Mouse (Mus musculus): ENCODE data around the gene Itch. TPM values are rescaled to one million over a fixed set of nuclear protein-coding genes. Genes with fewer than 3 reads are reported as not detected.

Itch gene
- 60.3 and 68.5 TPM in 2 replicates for polyA plus RNA-seq (2016; fragmentation: Nextera tagmentation; extraction: Ambion mirVana)

DNA sequence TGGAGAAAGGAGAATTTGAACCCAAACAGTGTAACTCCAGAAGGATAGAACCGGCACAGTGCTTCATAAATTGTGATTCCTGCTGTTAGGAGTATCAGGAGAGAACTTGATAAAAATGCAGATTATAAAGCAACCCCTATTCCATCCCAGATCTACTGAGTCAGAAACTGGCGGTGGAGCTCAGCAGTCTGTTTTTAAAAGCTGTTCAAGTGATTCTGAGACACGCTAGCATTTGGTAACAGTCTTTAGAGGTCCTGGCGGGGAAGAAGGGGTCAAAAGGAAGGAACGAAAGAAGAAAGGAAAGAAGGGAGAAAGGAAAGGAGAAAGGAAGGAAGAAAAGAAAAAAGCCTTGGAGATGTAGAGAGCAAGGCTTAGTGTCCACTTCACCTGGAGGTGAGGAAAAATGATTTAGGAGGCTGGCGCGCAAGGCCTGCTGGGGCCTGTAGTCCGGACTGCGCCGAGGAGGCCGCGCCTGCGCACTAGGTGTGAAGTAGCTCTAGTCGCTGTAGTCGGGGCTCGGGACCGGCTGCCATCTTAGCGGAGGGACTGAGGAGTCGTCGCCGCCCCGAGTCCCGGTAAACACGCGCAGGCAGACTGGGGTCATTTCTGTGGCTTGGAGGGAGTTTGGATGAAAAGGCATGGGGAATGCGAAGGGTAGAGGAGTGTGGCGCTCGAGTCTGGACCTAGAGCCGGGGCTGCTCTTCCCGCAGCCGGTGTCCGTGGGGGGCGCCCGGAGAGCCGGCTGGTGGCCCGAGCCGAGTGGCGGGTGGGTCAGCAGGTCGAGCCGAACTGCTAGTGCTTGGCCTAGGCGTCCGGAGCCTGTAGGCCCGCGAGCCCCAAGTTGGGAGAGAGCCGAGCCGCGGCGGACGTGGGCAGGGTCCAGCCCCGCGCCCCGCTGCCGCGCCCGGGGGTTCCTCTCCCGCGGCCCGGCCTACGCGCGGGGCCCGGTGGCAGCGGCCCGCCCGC lies at the start of gene Itch:
Gene Itch, plus strand, starts transcription at position 499 of the 966 bp plus-strand sequence.
- Histone ChIP-seq H3K9me3 (replicated peaks) (no peaks in the 10 kb centered on the region), H3K4me2 (replicated peaks) (peak within 1 kb of the TSS; percentile 57), H3K9ac (peak within 1 kb of the TSS; percentile 90), H3K4me1 (peaks cover 25% of the 10 kb centered on the region), H3K4me3 (peak within 1 kb of the TSS; percentile 90), H3K36me3 (peaks cover 5% of the 10 kb centered on the region), H3K27me3 (no peaks in the 10 kb centered on the region), H3K27ac (peak within 1 kb of the TSS; percentile 79)
- peak; percentile 99 for ATAC-seq (ENCODE audit: low FRiP score)
- 3% methylated on average over 49 of the region's 65 CpGs for WGBS

DNA sequence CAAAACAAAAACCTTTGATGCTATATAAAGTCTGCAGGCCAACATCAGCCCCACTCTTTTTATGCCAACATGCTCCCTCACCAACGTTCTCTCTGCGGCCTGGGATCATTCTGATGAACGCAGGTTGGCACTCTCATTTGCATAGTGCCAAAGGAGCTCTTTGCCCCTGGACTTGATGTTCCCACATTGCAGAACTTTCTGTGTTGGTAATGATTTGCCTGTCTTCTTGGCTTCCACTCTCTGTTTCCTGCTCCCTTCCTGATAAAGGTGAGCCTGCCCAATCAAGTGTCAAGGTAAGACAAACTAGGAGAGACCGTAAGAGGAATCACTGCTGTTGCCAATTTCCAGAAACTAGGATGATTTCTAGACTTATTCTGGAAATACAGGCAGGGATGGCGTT lies 48.8 kb upstream of the Itch start:
- Histone ChIP-seq H3K27me3 (no peaks in the 10 kb centered on the region), H3K27ac (no peak overlapping the region), H3K4me3 (no peak overlapping the region), H3K4me1 (no peaks in the 10 kb centered on the region), H3K9ac (no peak overlapping the region), H3K9me3 (replicated peaks) (no peaks in the 10 kb centered on the region), H3K36me3 (no peaks in the 10 kb centered on the region), H3K4me2 (replicated peaks) (no peak overlapping the region)
- ATAC-seq (ENCODE audit: low FRiP score), result no peak
- 85% methylated on average over 5 of the region's 5 CpGs for WGBS

DNA sequence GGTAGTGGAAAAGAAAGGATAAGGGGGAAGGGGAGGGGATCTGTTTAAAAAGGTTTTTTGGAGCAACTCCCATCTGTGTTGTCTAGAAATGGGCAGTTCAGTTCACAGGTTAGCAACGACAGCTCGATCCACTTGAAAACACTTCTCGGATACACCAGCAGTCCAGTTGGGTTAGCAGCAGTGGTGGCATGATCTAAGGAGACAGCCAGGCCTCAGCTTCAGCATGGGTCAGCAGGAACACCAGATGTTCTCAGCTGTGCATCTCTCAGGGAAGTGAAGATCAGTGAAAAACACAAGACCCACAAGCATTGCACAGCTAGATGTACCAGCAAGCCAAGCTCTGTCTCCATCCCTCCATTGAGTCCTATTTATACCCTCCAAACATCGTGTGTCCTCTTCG lies 47.0 kb upstream of the Itch start:
- Histone ChIP-seq H3K4me3 (no peak overlapping the region), H3K27ac (no peak overlapping the region), H3K4me1 (0 out of 2 replicates have a peak, but pooled peaks cover 3% of the 10 kb centered on the region), H3K36me3 (no peaks in the 10 kb centered on the region), H3K4me2 (replicated peaks) (no peak overlapping the region), H3K9me3 (replicated peaks) (no peaks in the 10 kb centered on the region), H3K27me3 (no peaks in the 10 kb centered on the region), H3K9ac (no peak overlapping the region)
- WGBS, result 89% methylated on average over 5 of the region's 5 CpGs
- no peak for ATAC-seq (ENCODE audit: low FRiP score)

DNA sequence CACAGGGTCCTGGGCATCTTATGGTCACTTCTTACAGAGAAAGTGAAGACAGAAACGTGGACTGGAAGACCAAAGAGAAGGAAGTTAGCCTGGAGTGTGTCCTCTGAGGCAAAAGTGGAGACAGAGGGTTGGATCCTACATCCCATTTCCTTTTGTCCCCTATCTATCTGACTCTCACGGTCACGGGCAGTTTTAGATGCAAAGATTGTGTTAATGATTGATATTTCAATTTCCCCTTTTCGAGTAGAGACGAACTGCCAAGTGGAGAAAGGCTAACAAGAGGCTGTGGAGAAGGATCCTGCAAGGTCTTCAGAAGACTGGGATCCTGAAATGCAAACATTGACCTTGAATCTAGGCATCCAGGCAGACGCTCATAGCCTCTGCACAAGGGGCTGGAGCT lies 45.0 kb upstream of the Itch start:
- Histone ChIP-seq H3K9ac (no peak overlapping the region), H3K4me2 (replicated peaks) (no peak overlapping the region), H3K27ac (no peak overlapping the region), H3K27me3 (no peaks in the 10 kb centered on the region), H3K9me3 (replicated peaks) (no peaks in the 10 kb centered on the region), H3K4me3 (no peak overlapping the region), H3K4me1 (0 out of 2 replicates have a peak, but pooled peaks cover 3% of the 10 kb centered on the region), H3K36me3 (no peaks in the 10 kb centered on the region)
- 82% methylated on average over 6 of the region's 6 CpGs for WGBS
- ATAC-seq (ENCODE audit: low FRiP score), result no peak

DNA sequence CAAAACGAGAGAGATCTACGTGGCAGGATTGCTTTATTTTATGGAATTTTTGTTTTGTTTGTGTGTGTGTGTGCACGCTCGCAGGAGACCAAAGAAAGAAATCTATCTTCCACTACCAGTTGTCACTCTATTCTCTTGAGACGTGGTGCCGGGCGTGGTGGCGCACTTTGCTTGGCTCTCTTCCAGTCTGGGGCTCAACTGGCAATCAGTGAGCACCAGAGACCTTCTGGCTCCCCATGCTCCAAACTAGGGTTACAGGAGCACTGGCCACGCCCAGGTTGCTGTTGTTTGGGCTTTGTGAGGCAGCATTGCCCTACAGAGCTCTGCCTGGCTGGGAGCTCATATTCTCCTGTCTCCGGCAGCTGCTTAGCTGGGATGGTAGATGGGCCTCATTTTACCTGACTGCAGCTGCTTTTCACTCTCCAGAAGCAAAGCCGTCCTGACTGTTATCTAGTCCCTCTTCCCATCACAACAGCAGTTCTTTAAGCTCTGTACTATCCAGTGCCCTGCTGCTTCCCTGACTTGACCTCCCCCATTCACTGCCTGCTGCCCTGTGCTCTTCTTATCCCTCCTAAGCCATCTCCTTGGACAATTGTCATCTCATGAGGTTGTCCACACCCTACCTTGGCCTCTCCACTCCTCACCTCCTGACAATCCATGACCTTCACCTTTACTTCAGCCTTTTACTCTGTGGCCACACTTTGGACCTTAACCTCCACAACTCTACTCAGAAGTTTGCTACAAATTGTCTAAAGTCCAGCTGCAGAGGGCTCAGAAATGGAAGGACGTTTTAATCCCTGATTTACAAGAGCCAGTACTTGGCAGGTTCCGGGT lies 42.2 kb upstream of the Itch start:
- Histone ChIP-seq H3K27ac (no peak overlapping the region), H3K4me1 (0 out of 2 replicates have a peak, but pooled peaks cover 3% of the 10 kb centered on the region), H3K4me2 (replicated peaks) (no peak overlapping the region), H3K36me3 (no peaks in the 10 kb centered on the region), H3K27me3 (no peaks in the 10 kb centered on the region), H3K4me3 (no peak overlapping the region), H3K9me3 (replicated peaks) (no peaks in the 10 kb centered on the region), H3K9ac (no peak overlapping the region)
- ATAC-seq (ENCODE audit: low FRiP score), result no peak
- WGBS, result 65% methylated on average over 13 of the region's 13 CpGs

DNA sequence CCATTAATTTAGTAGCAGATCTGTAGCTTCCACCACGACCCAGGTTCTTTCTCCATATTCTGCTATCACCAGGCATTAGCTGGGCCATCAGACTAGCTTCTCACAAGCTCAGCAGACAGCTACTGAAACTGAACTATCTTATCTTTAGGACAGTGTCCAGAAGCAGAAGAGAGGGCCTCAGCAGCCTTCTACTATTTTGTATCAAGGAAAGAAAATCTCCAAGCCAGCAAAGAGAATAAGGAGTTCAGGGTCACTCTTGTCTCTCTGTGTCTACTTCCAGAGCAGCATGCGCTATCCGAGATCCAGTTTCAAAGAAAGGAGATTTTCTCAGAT lies 41.6 kb upstream of the Itch start:
- no peak overlapping the region for H3K9ac ChIP-seq
- 0 out of 2 replicates have a peak, but pooled peaks cover 3% of the 10 kb centered on the region for H3K4me1 ChIP-seq
- H3K36me3 ChIP-seq, result no peaks in the 10 kb centered on the region
- no peak overlapping the region for H3K4me2 ChIP-seq (replicated peaks)
- H3K4me3 ChIP-seq, result no peak overlapping the region
- no peak for ATAC-seq (ENCODE audit: low FRiP score)
- H3K27ac ChIP-seq, result no peak overlapping the region
- H3K27me3 ChIP-seq, result no peaks in the 10 kb centered on the region
- H3K9me3 ChIP-seq (replicated peaks), result no peaks in the 10 kb centered on the region
- 76% methylated on average over 3 of the region's 3 CpGs for WGBS

DNA sequence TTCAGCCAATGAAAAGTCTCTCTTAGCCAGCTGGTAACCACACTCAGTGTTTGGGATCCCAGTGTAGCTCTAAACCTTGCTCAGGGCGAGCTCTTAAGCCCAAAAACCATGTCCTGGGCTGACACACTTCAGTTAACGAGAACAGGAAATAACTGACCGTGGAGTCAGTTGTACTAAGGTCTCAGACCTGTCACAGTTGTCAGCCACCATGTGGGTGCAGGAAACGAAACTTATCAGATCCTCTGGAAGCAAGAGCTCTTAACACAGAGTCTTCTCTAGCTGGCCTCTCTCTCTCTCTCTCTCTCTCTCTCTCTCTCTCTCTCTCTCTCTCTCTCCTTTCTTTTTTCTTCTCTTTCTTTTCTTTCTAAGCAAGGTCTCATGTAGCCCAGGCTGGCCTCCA lies 39.9 kb upstream of the Itch start:
- Histone ChIP-seq H3K36me3 (no peaks in the 10 kb centered on the region), H3K9ac (no peak overlapping the region), H3K4me1 (0 out of 2 replicates have a peak, but pooled peaks cover 3% of the 10 kb centered on the region), H3K27me3 (no peaks in the 10 kb centered on the region), H3K4me3 (no peak overlapping the region), H3K27ac (no peak overlapping the region), H3K4me2 (replicated peaks) (no peak overlapping the region), H3K9me3 (replicated peaks) (no peaks in the 10 kb centered on the region)
- WGBS, result 65% methylated on average over 4 of the region's 4 CpGs
- ATAC-seq (ENCODE audit: low FRiP score), result no peak

DNA sequence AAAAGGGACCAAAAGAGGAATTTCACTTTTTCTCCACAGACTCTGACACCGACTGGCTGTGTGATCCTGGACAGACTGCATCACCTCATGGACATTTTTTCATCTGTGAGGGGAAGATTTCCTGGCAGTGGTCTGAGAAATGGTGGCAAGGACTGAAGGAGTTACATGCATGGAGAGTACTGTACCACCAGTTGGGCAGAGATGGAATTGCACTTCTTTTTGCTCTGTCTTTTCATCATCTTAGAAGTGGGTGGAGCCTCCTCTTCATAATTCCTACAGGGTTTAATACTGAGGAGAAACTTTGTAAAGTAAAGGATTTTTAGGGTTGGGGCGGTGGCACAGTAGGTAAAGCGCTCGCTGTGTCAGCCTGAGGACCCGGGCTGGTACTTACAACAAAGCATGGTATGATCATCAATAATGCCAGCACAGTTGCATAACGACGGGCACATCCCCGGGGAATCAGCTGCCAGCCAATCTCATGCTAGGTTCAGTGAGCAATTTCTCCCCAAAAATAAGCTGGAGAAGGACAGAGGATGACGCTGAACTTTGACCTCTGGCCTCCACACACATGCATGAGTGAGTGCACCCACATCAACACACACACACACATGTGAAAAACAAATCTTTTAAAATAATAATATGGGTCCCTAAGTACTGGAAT lies 34.5 kb upstream of the Itch start:
- no peak overlapping the region for H3K4me3 ChIP-seq
- no peaks in the 10 kb centered on the region for H3K36me3 ChIP-seq
- no peak overlapping the region for H3K9ac ChIP-seq
- H3K27ac ChIP-seq, result no peak overlapping the region
- H3K4me2 ChIP-seq (replicated peaks), result no peak overlapping the region
- H3K9me3 ChIP-seq (replicated peaks), result no peaks in the 10 kb centered on the region
- no peaks in the 10 kb centered on the region for H3K27me3 ChIP-seq
- no peaks in the 10 kb centered on the region for H3K4me1 ChIP-seq
- ATAC-seq (ENCODE audit: low FRiP score), result no peak
- WGBS, result 82% methylated on average over 9 of the region's 9 CpGs

DNA sequence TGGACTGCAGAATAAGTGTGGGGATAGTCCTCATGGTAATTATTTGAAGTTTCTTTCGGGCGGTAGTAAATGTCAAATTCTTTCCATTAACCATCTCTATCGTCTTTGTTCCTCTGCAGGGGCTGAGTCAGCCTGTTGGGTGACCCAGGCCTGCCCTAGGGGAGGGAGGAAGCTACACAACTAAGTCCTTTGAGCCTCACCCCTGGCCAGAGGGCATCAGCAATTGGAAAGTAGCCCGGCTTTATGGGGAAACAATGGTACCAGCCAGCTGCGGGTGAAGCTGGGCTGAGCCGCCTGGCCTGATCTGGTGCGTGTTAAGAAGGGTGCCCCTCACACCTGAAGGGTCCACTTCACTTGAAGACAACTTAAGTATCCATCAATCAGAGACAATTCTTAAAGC lies 33.9 kb upstream of the Itch start:
- ATAC-seq (ENCODE audit: low FRiP score), result no peak

DNA sequence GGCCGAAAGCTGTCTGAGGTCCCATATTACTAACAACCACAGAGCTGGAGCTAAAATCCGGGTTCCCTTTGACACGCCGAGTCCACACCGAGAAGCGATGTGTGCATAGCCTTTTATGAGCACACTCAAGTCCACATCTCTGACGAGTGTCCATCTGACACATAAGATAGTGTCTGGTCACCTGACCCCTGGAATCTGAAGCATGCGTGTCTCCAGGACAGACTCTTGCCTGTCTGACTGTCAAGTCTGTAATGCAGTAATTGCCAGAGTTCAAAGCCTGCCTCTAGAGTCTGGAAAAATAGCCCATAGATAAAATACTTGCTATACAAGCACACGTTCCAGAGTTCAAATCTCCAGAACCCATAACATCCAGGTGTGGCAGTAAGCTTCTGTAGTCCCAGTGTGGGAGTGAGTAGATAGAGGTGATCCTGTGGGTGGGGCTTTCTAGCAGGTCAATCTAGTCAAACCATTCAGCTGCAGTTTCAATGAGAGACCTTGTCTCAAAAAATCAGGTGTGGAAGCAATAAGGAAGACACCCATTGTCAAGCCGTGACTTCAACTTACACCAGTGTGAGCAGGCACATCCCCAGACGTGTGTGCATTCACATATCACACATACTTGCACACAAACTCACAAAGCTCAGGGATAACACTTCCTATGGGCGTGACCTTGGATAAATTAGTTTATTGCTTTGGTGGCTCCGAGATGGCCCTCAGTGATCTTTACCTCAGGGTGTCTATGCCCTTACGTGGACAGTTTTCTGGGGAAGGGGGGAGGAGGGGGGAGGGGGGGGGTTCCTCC lies 33.1 kb upstream of the Itch start:
- H3K9ac ChIP-seq, result no peak overlapping the region
- H3K36me3 ChIP-seq, result no peaks in the 10 kb centered on the region
- no peaks in the 10 kb centered on the region for H3K27me3 ChIP-seq
- no peaks in the 10 kb centered on the region for H3K4me1 ChIP-seq
- no peaks in the 10 kb centered on the region for H3K9me3 ChIP-seq (replicated peaks)
- H3K27ac ChIP-seq, result no peak overlapping the region
- no peak for ATAC-seq (ENCODE audit: low FRiP score)
- H3K4me3 ChIP-seq, result no peak overlapping the region
- 85% methylated on average over 14 of the region's 14 CpGs for WGBS
- no peak overlapping the region for H3K4me2 ChIP-seq (replicated peaks)

More for the DNA sequence above, 33.9 kb upstream of the Itch start:
- H3K4me2 ChIP-seq (replicated peaks), result no peak overlapping the region
- WGBS, result 65% methylated on average over 7 of the region's 7 CpGs
- H3K36me3 ChIP-seq, result no peaks in the 10 kb centered on the region
- no peak overlapping the region for H3K9ac ChIP-seq
- no peaks in the 10 kb centered on the region for H3K4me1 ChIP-seq
- H3K4me3 ChIP-seq, result no peak overlapping the region
- H3K27ac ChIP-seq, result no peak overlapping the region
- H3K27me3 ChIP-seq, result no peaks in the 10 kb centered on the region
- H3K9me3 ChIP-seq (replicated peaks), result no peaks in the 10 kb centered on the region

DNA sequence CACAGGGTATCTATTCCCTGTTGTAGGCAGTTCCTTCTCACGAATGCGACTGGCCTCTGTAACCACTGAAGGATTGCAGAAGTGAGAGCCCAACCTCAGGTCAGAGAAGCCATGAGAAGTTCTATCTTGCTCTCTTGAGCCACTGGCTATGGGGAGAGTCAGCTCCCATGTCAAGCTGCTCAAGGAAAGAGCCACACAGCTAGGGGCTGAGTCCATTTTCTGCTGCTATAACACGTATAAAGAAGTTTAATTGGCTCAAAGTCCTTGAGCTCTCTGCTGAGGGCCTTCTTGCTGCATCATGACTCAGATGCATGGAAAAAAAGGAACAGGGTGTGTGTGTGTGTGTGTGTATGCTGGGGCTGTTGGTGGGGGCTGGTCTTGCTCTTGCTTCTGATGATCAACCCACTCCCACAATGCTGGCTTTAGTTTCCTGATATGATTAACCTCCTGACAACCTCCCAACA lies 32.5 kb upstream of the Itch start:
- ATAC-seq (ENCODE audit: low FRiP score), result no peak
- Histone ChIP-seq H3K4me1 (no peaks in the 10 kb centered on the region), H3K4me2 (replicated peaks) (no peak overlapping the region), H3K27ac (no peak overlapping the region), H3K27me3 (no peaks in the 10 kb centered on the region), H3K9ac (no peak overlapping the region), H3K9me3 (replicated peaks) (no peaks in the 10 kb centered on the region), H3K36me3 (no peaks in the 10 kb centered on the region), H3K4me3 (no peak overlapping the region)
- WGBS, result 78% methylated on average over 3 of the region's 3 CpGs
